Mouse (Mus musculus) liver, embryonic 12.5 days (tissue): Measurements from ENCODE around the gene Rhpn2. TPM values are rescaled to one million over a fixed set of nuclear protein-coding genes. Genes with fewer than 3 reads are reported as not detected.
A peak's percentile ranks its signal among the peaks of the same experiment; 100 is the strongest.

Experiments used
- ATAC-seq: fragments of 200-750 bp; cut with Nextera tagmentation; 2 replicates; pipeline ENCODE4 v1.8.0; 2017; ENCODE audit warnings: moderate number of reproducible peaks, mild to moderate bottlenecking, moderate library complexity
- H3K27ac ChIP-seq: fragments of 300-500 bp; sonication (generic); 2 replicates; pipeline ENCODE4 v1.5.1; 2016; ENCODE audit warnings: mild to moderate bottlenecking
- H3K27me3 ChIP-seq: fragments of 300-500 bp; sonication (generic); replicated peaks from 2 replicates; pipeline ENCODE4 v1.6.1; 2016; ENCODE audit warnings: mild to moderate bottlenecking, moderate library complexity
- H3K36me3 ChIP-seq: fragments of 300-500 bp; sonication (generic); 2 replicates; pipeline ENCODE4 v1.6.1; 2016; ENCODE audit warnings: mild to moderate bottlenecking, moderate library complexity
- H3K4me1 ChIP-seq: fragments of 300-500 bp; sonication (generic); 2 replicates; pipeline ENCODE4 v1.6.1; 2016
- H3K4me2 ChIP-seq: fragments of 300-500 bp; sonication (generic); 2 replicates; pipeline ENCODE4 v1.6.1; 2016; ENCODE audit warnings: mild to moderate bottlenecking, moderate library complexity
- H3K4me3 ChIP-seq: fragments of 300-500 bp; sonication (generic); 2 replicates; pipeline ENCODE4 v1.5.1; 2016; ENCODE audit warnings: mild to moderate bottlenecking, moderate library complexity
- H3K9ac ChIP-seq: fragments of 300-500 bp; sonication (generic); 2 replicates; pipeline ENCODE4 v1.6.1; 2016; ENCODE audit warnings: mild to moderate bottlenecking, moderate library complexity
- H3K9me3 ChIP-seq: fragments of 300-500 bp; sonication (generic); replicated peaks from 2 replicates; pipeline ENCODE4 v1.6.1; 2016; ENCODE audit warnings: mild to moderate bottlenecking, moderate library complexity
- WGBS: fragments of 180-500 bp; shearing (Covaris S2); methylation state at CpG from one replicate; pipeline ENCODE4 v1.1.7; 2016; ENCODE audit not compliant: insufficient replicate concordance; 5-methylcytosine and 5-hydroxymethylcytosine counted together
- polyA plus RNA-seq: library from polyadenylated mRNA; unstranded; fragments of >200 nt; fragmentation: Nextera tagmentation; extraction: Ambion mirVana; gene quantifications from 2 replicates; pipeline ENCODE4 v1.2.1, GENCODE M21; 2016

Rhpn2 gene
- polyA plus RNA-seq, 1 experiment from 2014 or later = 5.5 TPM

DNA sequence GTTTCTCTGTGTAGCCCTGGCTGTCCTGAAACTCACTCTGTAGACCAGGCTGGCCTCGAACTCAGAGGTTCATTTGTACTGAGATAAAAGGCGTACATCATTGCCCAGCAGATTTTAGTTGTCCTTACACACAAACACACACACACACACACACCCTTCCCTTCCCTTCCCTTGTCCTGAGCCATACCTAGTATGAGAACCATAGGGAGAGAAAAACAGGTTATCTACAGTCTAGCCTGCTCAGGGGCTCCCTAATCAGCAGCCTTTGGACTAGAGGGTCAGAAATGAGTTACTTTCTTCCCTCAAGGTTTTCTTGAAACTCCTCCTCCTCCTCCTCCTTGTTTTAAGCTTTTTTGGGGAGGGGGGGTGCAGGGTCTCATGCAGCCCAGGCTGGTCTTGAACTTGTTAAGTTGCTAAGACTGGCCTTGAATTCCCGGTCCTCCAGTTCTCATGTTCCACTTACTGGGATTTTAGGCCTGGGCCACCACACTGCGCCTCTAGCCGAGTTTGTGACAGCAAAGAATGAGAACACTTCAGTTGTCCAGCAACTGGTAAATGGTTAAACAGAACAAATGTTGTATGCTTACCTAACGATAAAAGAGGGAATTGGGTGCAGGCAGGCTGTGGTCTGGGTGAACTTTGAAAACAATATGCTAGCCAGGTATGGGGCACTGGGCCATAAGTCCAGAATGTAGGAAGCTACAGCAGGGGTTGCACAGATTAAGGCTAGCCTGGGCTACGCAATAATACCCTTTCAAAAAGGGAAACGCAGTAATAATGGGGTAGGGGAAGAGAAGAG is 16.1 kb downstream of the Rhpn2 start:
- 0 out of 2 replicates have a peak, but pooled peaks cover 4% of the 10 kb centered on the region for H3K27me3 ChIP-seq
- peak; percentile 40 for ATAC-seq
- H3K9me3 ChIP-seq = no peaks in the 10 kb centered on the region; the same call in 1 of the 2 replicates
- no peak overlapping the region for H3K4me3 ChIP-seq
- peak overlapping the region; percentile 50; the same call in 1 of the 2 replicates for H3K27ac ChIP-seq
- H3K4me2 ChIP-seq = no peak overlapping the region
- no peaks in the 10 kb centered on the region for H3K36me3 ChIP-seq
- H3K9ac ChIP-seq = no peak overlapping the region
- 69% methylated on average over 8 of the region's 8 CpGs for WGBS
- H3K4me1 ChIP-seq = peaks cover 14% of the 10 kb centered on the region

DNA sequence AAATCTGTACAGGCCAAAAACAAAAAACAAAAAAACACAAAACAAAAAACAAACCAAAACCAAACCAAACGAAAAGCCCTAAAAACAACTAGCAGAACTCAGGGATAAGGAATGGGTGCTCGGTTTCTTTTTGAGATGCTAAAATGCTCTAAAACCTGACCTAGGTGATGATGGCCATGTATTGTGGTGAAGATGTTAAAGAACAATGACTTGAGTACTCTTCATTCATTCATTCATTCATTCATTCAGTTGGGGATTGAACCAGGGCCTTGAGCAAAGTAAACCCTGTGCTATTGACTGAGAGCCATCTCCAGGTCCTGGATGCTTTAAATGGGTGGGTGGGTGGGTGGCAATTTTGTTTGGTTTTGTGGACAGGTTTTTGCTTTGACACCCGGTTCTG is 17.2 kb downstream of the Rhpn2 start:
- Histone ChIP-seq H3K4me3 (no peak overlapping the region), H3K27ac (no peak overlapping the region), H3K9ac (no peak overlapping the region), H3K4me1 (peaks cover 14% of the 10 kb centered on the region), H3K4me2 (no peak overlapping the region), H3K36me3 (no peaks in the 10 kb centered on the region), H3K9me3 (no peaks in the 10 kb centered on the region; the same call in 1 of the 2 replicates), H3K27me3 (no peaks in the 10 kb centered on the region)
- ATAC-seq = no peak
- 66% methylated on average over 3 of the region's 3 CpGs for WGBS

DNA sequence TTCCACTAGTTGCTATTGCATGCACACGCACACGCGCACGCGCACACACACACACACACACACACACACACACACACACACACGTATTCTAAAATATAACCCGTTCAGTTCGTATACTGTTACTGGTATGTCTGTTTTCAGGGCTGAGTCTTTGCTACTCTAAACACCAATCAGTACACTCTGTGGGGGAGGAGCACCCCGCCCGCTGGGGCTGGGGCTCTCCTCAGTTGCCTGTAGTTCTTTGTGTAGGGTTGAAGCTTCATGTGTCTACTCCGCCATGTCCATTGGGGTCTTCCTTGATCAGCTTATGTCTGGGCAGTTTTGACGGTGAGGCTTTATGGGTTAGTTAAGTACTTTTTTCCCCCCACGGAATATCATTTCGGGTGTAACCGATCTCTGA is 19.3 kb downstream of the Rhpn2 start:
- no peak for ATAC-seq
- Histone ChIP-seq H3K27ac (no peak overlapping the region), H3K4me3 (no peak overlapping the region), H3K4me2 (no peak overlapping the region), H3K36me3 (no peaks in the 10 kb centered on the region), H3K9me3 (no peaks in the 10 kb centered on the region), H3K27me3 (no peaks in the 10 kb centered on the region), H3K9ac (no peak overlapping the region), H3K4me1 (peaks cover 6% of the 10 kb centered on the region)
- WGBS = 87% methylated on average over 15 of the region's 15 CpGs

- H3K27ac ChIP-seq = no peak overlapping the region
- no peak overlapping the region for H3K4me2 ChIP-seq
- H3K9me3 ChIP-seq = no peaks in the 10 kb centered on the region
- H3K27me3 ChIP-seq = no peaks in the 10 kb centered on the region
- WGBS = 58% methylated on average over 5 of the region's 5 CpGs
- no peak overlapping the region for H3K9ac ChIP-seq
- no peak for ATAC-seq
- H3K4me3 ChIP-seq = no peak overlapping the region
- no peaks in the 10 kb centered on the region for H3K4me1 ChIP-seq
- H3K36me3 ChIP-seq = no peaks in the 10 kb centered on the region; the same call in 1 of the 2 replicates
Measured at GRCm38 (mm10) chr7:35355303-35355872, 21.4 kb downstream of the Rhpn2 start.

DNA sequence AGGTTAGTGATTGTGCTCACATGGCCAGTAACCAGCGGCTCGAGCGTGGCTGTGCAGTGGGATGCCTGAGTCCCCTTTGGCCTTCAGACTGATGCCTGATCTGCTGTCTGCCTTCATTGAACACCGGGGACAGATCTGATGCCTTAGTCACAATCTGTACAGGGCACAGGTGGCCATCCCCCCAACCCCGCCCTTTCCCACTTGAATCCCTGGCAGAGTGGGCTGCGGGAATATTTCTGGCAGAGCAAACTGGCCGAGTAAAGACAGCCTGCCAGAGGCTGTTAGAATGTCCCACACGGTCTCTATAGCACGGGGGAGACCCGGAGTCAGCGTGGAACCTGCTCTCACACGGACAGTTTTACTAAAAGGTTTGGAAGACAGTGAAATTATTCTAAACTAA is 23.7 kb downstream of the Rhpn2 start:
- WGBS = 79% methylated on average over 12 of the region's 12 CpGs
- Histone ChIP-seq H3K27ac (no peak overlapping the region), H3K4me3 (no peak overlapping the region)

GRCm38 (mm10) chr7:35362253-35362652 is 28.3 kb downstream of the Rhpn2 start:
- WGBS = 52% methylated on average over 5 of the region's 5 CpGs
- no peaks in the 10 kb centered on the region for H3K9me3 ChIP-seq
- H3K4me1 ChIP-seq = peaks cover 7% of the 10 kb centered on the region; the same call in 1 of the 2 replicates
- H3K9ac ChIP-seq = no peak overlapping the region
- H3K36me3 ChIP-seq = no peaks in the 10 kb centered on the region; the same call in 1 of the 2 replicates
- ATAC-seq = no peak
- H3K27me3 ChIP-seq = no peaks in the 10 kb centered on the region
- no peak overlapping the region for H3K4me2 ChIP-seq
- no peak overlapping the region for H3K4me3 ChIP-seq
- no peak overlapping the region for H3K27ac ChIP-seq

More for the DNA sequence above, 23.7 kb downstream of the Rhpn2 start:
- Histone ChIP-seq H3K9ac (no peak overlapping the region), H3K4me1 (no peaks in the 10 kb centered on the region; the same call in 1 of the 2 replicates), H3K27me3 (no peaks in the 10 kb centered on the region), H3K36me3 (no peaks in the 10 kb centered on the region; the same call in 1 of the 2 replicates), H3K4me2 (no peak overlapping the region), H3K9me3 (no peaks in the 10 kb centered on the region)
- no peak for ATAC-seq

DNA sequence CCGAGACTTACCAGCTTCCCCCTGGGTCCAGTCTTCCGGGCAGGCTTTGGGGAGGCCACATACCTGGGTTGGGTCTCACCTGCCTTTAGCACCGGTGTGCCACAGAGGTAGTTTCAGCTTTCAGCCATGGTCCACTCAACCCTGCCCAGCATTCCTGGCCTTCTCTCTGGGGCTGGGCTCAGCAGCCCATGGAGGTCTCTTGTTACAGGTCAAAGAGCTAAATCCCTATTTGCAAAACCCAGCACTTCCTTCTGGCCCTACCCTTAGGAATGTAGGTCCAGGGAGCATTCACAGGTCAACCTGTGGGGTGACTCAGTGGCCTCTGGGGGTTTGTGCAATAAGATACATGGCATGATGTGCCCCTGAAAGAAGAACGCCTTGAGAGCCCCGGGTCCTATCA is 28.9 kb downstream of the Rhpn2 start:
- no peak overlapping the region for H3K4me2 ChIP-seq
- H3K9ac ChIP-seq = no peak overlapping the region
- peaks cover 2% of the 10 kb centered on the region for H3K36me3 ChIP-seq
- 73% methylated on average over 5 of the region's 5 CpGs for whole genome bisulfite sequencing
- no peak overlapping the region for H3K4me3 ChIP-seq
- ATAC-seq = peak; percentile 72
- no peaks in the 10 kb centered on the region for H3K9me3 ChIP-seq
- H3K4me1 ChIP-seq = peaks cover 7% of the 10 kb centered on the region; the same call in 1 of the 2 replicates
- no peaks in the 10 kb centered on the region for H3K27me3 ChIP-seq
- H3K27ac ChIP-seq = peak overlapping the region; percentile 6; the same call in 1 of the 2 replicates

DNA sequence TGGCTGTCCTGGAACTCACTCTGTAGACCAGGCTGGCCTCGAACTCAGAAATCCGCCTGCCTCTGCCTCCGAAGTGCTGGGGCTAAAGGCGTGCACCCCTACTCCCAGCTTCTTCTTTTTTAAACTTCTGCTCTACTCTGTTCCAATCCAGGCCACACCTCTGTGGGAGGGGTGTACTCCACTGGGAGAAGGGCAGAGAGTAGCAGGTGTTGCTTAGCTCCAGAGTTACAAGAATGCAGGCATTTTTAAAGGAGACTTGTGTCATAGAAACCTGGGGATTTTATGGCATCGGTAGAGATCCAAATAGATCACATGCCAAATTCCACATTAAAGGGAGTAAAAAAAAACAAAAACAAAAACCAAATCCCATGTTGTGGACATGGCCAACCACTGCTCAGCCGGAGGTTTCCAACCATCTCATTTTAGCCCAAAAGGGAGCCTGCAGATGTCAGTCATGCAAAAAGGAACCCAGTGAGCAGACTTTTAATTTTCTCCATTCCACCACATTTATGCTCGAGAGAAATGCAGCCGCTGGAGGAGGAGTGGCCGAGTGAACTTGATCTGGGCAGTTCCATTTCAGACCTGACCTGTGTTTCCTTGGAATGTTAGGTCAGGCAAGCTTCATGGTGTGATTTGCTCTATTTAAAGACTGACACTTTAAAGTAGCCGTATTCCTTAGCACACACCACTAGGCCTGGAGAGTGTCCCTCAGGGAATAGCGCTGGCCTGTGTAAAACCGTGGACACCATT is 31.4 kb downstream of the Rhpn2 start:
- Histone ChIP-seq H3K27ac (no peak overlapping the region), H3K4me3 (no peak overlapping the region), H3K9me3 (no peaks in the 10 kb centered on the region), H3K9ac (no peak overlapping the region), H3K27me3 (no peaks in the 10 kb centered on the region), H3K36me3 (peaks cover 6% of the 10 kb centered on the region; the same call in 1 of the 2 replicates), H3K4me1 (peaks cover 7% of the 10 kb centered on the region; the same call in 1 of the 2 replicates), H3K4me2 (no peak overlapping the region)
- 75% methylated on average over 12 of the region's 12 CpGs for WGBS
- ATAC-seq = no peak

DNA sequence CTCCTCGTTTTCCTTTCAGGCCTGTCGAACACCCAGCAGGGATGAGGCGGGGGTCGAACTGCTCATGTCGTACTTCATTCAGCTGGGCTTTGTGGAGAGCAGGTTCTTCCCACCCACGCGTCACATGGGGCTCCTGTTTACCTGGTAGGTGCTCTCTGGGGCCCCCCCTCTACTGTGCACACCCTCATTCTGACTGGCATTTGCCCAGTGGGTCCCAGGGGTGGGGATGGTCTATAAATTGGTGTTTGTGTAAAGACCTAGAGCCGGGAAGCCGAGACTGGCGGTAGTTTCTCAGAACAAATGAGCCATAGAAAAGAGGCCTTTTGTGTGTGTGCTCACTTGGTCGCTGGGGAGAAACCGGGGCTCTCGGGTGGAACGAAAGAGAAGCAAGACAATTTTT is 37.1 kb downstream of the Rhpn2 start:
- ATAC-seq = no peak
- Histone ChIP-seq H3K9me3 (no peaks in the 10 kb centered on the region), H3K9ac (no peak overlapping the region), H3K36me3 (peaks cover 6% of the 10 kb centered on the region; the same call in 1 of the 2 replicates), H3K27me3 (no peaks in the 10 kb centered on the region), H3K4me1 (peaks cover 3% of the 10 kb centered on the region; the same call in 1 of the 2 replicates), H3K4me2 (no peak overlapping the region), H3K4me3 (no peak overlapping the region), H3K27ac (no peak overlapping the region)
- WGBS = 69% methylated on average over 14 of the region's 14 CpGs

DNA sequence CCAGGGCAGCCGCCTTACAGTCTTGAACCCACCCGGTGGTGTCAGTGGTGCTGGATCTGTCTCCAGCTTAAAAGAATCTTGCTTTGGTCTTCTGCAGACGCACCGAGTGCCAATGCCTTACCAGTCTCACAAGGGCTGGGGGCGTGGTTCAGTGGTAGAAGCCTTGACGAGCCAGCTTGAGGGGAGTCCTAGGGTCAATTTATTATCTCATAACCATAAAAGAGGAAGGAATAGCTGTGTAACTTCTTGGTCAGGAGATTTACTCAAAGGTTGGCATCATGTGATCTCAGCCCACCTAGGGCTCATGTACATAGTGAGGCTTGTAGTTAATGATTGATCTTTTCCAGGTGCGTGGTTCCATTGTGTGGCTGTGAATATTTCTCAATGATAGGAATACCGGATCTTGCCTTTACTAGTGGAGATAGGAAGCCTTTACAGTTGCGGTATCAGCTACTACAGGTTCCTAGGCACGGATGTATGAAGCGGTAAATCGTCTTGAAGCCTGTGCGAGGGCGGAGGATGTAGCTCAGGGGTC is 38.6 kb downstream of the Rhpn2 start:
- no peak for ATAC-seq
- H3K4me2 ChIP-seq = no peak overlapping the region
- H3K9me3 ChIP-seq = no peaks in the 10 kb centered on the region
- H3K27me3 ChIP-seq = no peaks in the 10 kb centered on the region
- WGBS = 74% methylated on average over 14 of the region's 14 CpGs
- H3K27ac ChIP-seq = no peak overlapping the region
- H3K36me3 ChIP-seq = peaks cover 6% of the 10 kb centered on the region; the same call in 1 of the 2 replicates
- H3K4me1 ChIP-seq = peaks cover 3% of the 10 kb centered on the region; the same call in 1 of the 2 replicates
- H3K4me3 ChIP-seq = no peak overlapping the region
- H3K9ac ChIP-seq = no peak overlapping the region

DNA sequence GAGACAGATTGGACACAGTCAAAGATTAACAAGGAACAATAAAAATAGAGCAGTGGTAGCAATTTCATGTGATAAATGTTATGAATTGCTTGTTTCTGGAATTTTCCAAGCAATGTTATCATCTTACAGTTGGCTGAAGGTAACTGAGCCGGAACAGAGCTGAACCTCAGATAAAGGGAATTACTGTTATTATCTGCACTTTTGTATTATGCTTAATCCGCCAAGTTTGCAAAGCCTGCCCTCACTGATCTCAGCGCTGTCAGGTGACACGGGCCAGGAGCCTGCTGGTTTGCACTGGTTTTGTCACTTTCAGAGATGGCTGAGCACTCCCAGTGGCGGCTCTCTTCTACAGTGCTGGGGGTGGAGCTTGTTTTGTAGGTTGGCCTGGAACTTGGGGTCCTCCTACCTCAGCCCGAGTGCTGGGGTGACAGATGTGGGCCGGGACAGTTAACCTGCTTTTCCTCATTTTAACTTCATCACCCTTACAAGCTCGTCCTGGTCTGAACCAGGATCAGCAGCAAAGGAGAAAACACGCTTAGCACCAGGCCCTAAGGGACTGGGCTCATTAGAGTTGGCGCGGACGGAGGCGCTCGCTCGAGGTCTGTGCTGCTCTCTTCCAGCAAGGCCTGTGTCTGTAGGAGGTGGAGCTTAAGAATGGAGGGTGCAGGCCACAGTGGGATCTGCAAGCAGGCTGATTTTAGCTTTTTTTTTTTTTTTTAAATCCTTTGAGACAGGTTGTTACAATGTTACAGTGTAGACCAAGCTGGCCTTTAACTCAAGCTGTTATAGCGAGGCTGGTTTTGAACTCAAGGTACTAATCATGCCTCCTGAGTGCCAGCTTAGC is 39.4 kb downstream of the Rhpn2 start:
- no peak for ATAC-seq
- no peak overlapping the region for H3K27ac ChIP-seq
- no peaks in the 10 kb centered on the region for H3K9me3 ChIP-seq
- no peak overlapping the region for H3K4me2 ChIP-seq
- 58% methylated on average over 16 of the region's 16 CpGs for WGBS
- no peaks in the 10 kb centered on the region for H3K27me3 ChIP-seq
- peaks cover 2% of the 10 kb centered on the region; the same call in 1 of the 2 replicates for H3K36me3 ChIP-seq
- peaks cover 3% of the 10 kb centered on the region; the same call in 1 of the 2 replicates for H3K4me1 ChIP-seq
- no peak overlapping the region for H3K9ac ChIP-seq
- H3K4me3 ChIP-seq = no peak overlapping the region
